Mouse (Mus musculus): Measurements from ENCODE around the gene Stub1. TPM values are rescaled to one million over a fixed set of nuclear protein-coding genes. Genes with fewer than 3 reads are reported as not detected.
A peak's percentile ranks its signal among the peaks of the same experiment; 100 is the strongest.

The Stub1 gene
- polyA plus RNA-seq, 1 experiment from 2014 or later = 343 TPM

GRCm38 (mm10) chr17:25835816-25836215, 2.6 kb upstream of the Stub1 start:
- Histone ChIP-seq H3K36me3 (peaks cover 45% of the 10 kb centered on the region), H3K27ac (replicated peaks) (peak overlapping the region; percentile 61; the same call in 1 of the 2 replicates), H3K9ac (no peak overlapping the region), H3K9me3 (replicated peaks) (no peaks in the 10 kb centered on the region), H3K4me1 (peaks cover 56% of the 10 kb centered on the region), H3K4me3 (replicated peaks) (0 out of 2 replicates have a peak overlapping the region, but pooled peaks have one; percentile 86), H3K4me2 (replicated peaks) (peak overlapping the region; percentile 86), H3K27me3 (no peaks in the 10 kb centered on the region)
- 88% methylated on average over 16 of the region's 16 CpGs for WGBS
- no peak for ATAC-seq (ENCODE audit: insufficient number of reproducible peaks, low FRiP score, low TSS enrichment, low read depth)

GRCm38 (mm10) chr17:25835301-25835700, 2.1 kb upstream of the Stub1 start:
- Histone ChIP-seq H3K9me3 (replicated peaks) (no peaks in the 10 kb centered on the region), H3K9ac (no peak overlapping the region), H3K36me3 (peaks cover 45% of the 10 kb centered on the region), H3K4me3 (replicated peaks) (peak overlapping the region; percentile 86), H3K4me1 (peaks cover 61% of the 10 kb centered on the region), H3K4me2 (replicated peaks) (peak overlapping the region; percentile 86), H3K27me3 (no peaks in the 10 kb centered on the region), H3K27ac (replicated peaks) (peak overlapping the region; percentile 58; the same call in 1 of the 2 replicates)
- ATAC-seq (ENCODE audit: insufficient number of reproducible peaks, low FRiP score, low TSS enrichment, low read depth) = no peak
- 89% methylated on average over 7 of the region's 7 CpGs for WGBS

- peak overlapping the region; percentile 93 for H3K4me2 ChIP-seq (replicated peaks)
- ATAC-seq (ENCODE audit: insufficient number of reproducible peaks, low FRiP score, low TSS enrichment, low read depth) = no peak
- WGBS = 77% methylated on average over 12 of the region's 12 CpGs
- H3K9me3 ChIP-seq (replicated peaks) = no peaks in the 10 kb centered on the region
- H3K27me3 ChIP-seq = no peaks in the 10 kb centered on the region
- H3K36me3 ChIP-seq = peaks cover 45% of the 10 kb centered on the region
- peaks cover 66% of the 10 kb centered on the region for H3K4me1 ChIP-seq
- peak overlapping the region; percentile 83; the same call in 1 of the 2 replicates for H3K9ac ChIP-seq
- H3K27ac ChIP-seq (replicated peaks) = peak overlapping the region; percentile 97; the same call in 1 of the 2 replicates
- peak overlapping the region; percentile 86 for H3K4me3 ChIP-seq (replicated peaks)
Observed at GRCm38 (mm10) chr17:25834595-25835222, 1.5 kb upstream of the Stub1 start.

- H3K4me3 ChIP-seq (replicated peaks) = peak overlapping the region; percentile 86
- no peak for ATAC-seq (ENCODE audit: insufficient number of reproducible peaks, low FRiP score, low TSS enrichment, low read depth)
- peak overlapping the region; percentile 93 for H3K4me2 ChIP-seq (replicated peaks)
- 36% methylated on average over 6 of the region's 6 CpGs for WGBS
- H3K36me3 ChIP-seq = peaks cover 41% of the 10 kb centered on the region
- peak overlapping the region; percentile 83 for H3K9ac ChIP-seq
- H3K9me3 ChIP-seq (replicated peaks) = no peaks in the 10 kb centered on the region
- H3K4me1 ChIP-seq = peaks cover 72% of the 10 kb centered on the region
- H3K27ac ChIP-seq (replicated peaks) = peak overlapping the region; percentile 97
- no peaks in the 10 kb centered on the region for H3K27me3 ChIP-seq
Observed at GRCm38 (mm10) chr17:25833961-25834594, 874 bp upstream of the Stub1 start.

GRCm38 (mm10) chr17:25832436-25833290, 541 bp downstream of the Stub1 start:
- Histone ChIP-seq H3K27me3 (no peaks in the 10 kb centered on the region), H3K4me1 (peaks cover 84% of the 10 kb centered on the region), H3K4me3 (replicated peaks) (peak overlapping the region; percentile 86), H3K36me3 (peaks cover 30% of the 10 kb centered on the region), H3K9ac (peak overlapping the region; percentile 87), H3K9me3 (replicated peaks) (no peaks in the 10 kb centered on the region), H3K27ac (replicated peaks) (peak overlapping the region; percentile 97), H3K4me2 (replicated peaks) (peak overlapping the region; percentile 93)
- ATAC-seq (ENCODE audit: insufficient number of reproducible peaks, low FRiP score, low TSS enrichment, low read depth) = peak; percentile 94
- under 1% methylated on average over 77 of the region's 77 CpGs for WGBS

GRCm38 (mm10) chr17:25831451-25832281, 1.5 kb downstream of the Stub1 start:
- peak overlapping the region; percentile 86 for H3K4me3 ChIP-seq (replicated peaks)
- peak overlapping the region; percentile 97 for H3K27ac ChIP-seq (replicated peaks)
- peak overlapping the region; percentile 87 for H3K9ac ChIP-seq
- H3K9me3 ChIP-seq (replicated peaks) = no peaks in the 10 kb centered on the region
- WGBS = 53% methylated on average over 21 of the region's 21 CpGs
- peaks cover 39% of the 10 kb centered on the region for H3K36me3 ChIP-seq
- H3K4me2 ChIP-seq (replicated peaks) = peak overlapping the region; percentile 93
- peaks cover 78% of the 10 kb centered on the region for H3K4me1 ChIP-seq
- no peaks in the 10 kb centered on the region for H3K27me3 ChIP-seq
- ATAC-seq (ENCODE audit: insufficient number of reproducible peaks, low FRiP score, low TSS enrichment, low read depth) = no peak

GRCm38 (mm10) chr17:25830806-25831431, 2.3 kb downstream of the Stub1 start:
- H3K9ac ChIP-seq = no peak overlapping the region
- 81% methylated on average over 14 of the region's 14 CpGs for WGBS
- peak overlapping the region; percentile 93 for H3K4me2 ChIP-seq (replicated peaks)
- peak overlapping the region; percentile 86 for H3K4me3 ChIP-seq (replicated peaks)
- no peaks in the 10 kb centered on the region for H3K27me3 ChIP-seq
- ATAC-seq (ENCODE audit: insufficient number of reproducible peaks, low FRiP score, low TSS enrichment, low read depth) = no peak
- H3K27ac ChIP-seq (replicated peaks) = no peak overlapping the region
- peaks cover 71% of the 10 kb centered on the region for H3K4me1 ChIP-seq
- peaks cover 46% of the 10 kb centered on the region for H3K36me3 ChIP-seq
- H3K9me3 ChIP-seq (replicated peaks) = no peaks in the 10 kb centered on the region

- Histone ChIP-seq H3K27ac (replicated peaks) (no peak overlapping the region), H3K27me3 (no peaks in the 10 kb centered on the region), H3K9ac (no peak overlapping the region), H3K4me3 (replicated peaks) (peak overlapping the region; percentile 54), H3K36me3 (peaks cover 47% of the 10 kb centered on the region), H3K4me1 (peaks cover 71% of the 10 kb centered on the region), H3K9me3 (replicated peaks) (no peaks in the 10 kb centered on the region), H3K4me2 (replicated peaks) (peak overlapping the region; percentile 73)
- 86% methylated on average over 4 of the region's 4 CpGs for WGBS
- no peak for ATAC-seq (ENCODE audit: insufficient number of reproducible peaks, low FRiP score, low TSS enrichment, low read depth)
Observed at GRCm38 (mm10) chr17:25830200-25830753, 2.9 kb downstream of the Stub1 start.

GRCm38 (mm10) chr17:25829558-25830017, 3.6 kb downstream of the Stub1 start:
- Histone ChIP-seq H3K27ac (replicated peaks) (peak overlapping the region; percentile 94), H3K9me3 (replicated peaks) (no peaks in the 10 kb centered on the region), H3K9ac (peak overlapping the region; percentile 54), H3K4me1 (peaks cover 71% of the 10 kb centered on the region), H3K4me2 (replicated peaks) (peak overlapping the region; percentile 73), H3K27me3 (no peaks in the 10 kb centered on the region), H3K36me3 (peaks cover 45% of the 10 kb centered on the region), H3K4me3 (replicated peaks) (peak overlapping the region; percentile 54)
- ATAC-seq (ENCODE audit: insufficient number of reproducible peaks, low FRiP score, low TSS enrichment, low read depth) = no peak
- WGBS = 36% methylated on average over 8 of the region's 8 CpGs
